Mouse (Mus musculus): ENCODE measurements around the gene Fam162b.

DNA sequence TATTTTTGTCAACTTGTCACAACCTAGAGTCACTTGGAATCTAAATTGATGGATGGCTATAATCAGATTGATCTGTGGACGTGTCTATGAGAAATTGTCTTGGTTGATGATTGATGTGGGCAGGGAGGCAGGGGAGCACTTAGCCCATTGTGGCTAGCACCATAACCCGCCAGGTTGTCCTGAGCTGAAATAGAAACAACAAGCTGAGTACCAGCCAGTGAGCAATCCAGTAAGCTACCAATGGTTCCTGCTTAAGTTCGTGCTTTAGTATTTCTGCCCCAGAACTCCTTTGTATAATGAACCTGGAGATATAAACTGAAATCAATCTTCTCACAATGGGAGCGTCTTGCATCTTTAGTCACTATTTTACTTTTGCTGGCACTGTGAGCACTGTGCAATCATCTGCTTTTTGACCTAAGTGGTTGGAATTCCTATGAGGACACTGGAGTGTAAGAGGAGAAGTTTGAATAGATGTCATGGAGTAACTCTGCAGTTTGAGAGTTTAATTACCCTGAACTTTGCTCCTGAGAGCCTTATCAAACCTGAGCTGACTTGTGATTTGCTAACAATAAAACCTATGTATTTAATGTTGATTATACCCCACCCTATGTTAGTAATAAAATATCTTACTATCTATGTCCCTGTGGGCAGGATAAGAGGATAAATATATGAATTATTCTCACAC, 19.6 kb upstream of the Fam162b start:
- TF ChIP-seq CTCF (IDR thresholded peaks at IDR 0.05; ENCODE audit: extremely low read depth, insufficient read depth, insufficient read length, insufficient replicate concordance) (no peak), POLR2A (IDR thresholded peaks at IDR 0.05; ENCODE audit: low read depth, low read length) (no peak)
